Mouse (Mus musculus) limb, embryonic 11.5 days (tissue): ENCODE results near the gene Erg. TPM values are rescaled to one million over a fixed set of nuclear protein-coding genes. Genes with fewer than 3 reads are reported as not detected.

Source experiments
- ATAC-seq: fragments of 200-750 bp; cut with Nextera tagmentation; 2 replicates; pipeline ENCODE4 v1.8.0; 2017; ENCODE audit warnings: low read depth; ENCODE audit not compliant: insufficient number of reproducible peaks, low FRiP score, low TSS enrichment
- DNase-seq: peaks from one replicate; pipeline ENCODE4 v3.0.0-alpha.2; 2015; ENCODE audit warnings: low spot score
- H3K27ac ChIP-seq: fragments of 300-500 bp; sonication (generic); replicated peaks from 2 replicates; pipeline ENCODE4 v1.5.1; 2014; ENCODE audit warnings: low read depth, mild to moderate bottlenecking, low read length
- H3K27me3 ChIP-seq: fragments of 300-500 bp; sonication (generic); 2 replicates; pipeline ENCODE4 v1.6.1; 2014; ENCODE audit warnings: mild to moderate bottlenecking, low read length, mixed read lengths; ENCODE audit not compliant: control insufficient read depth, insufficient read depth
- H3K36me3 ChIP-seq: fragments of 300-500 bp; sonication (generic); 2 replicates; pipeline ENCODE4 v1.6.1; 2014; ENCODE audit warnings: mild to moderate bottlenecking, low read length, moderate library complexity, mixed read lengths; ENCODE audit not compliant: control insufficient read depth, insufficient read depth
- H3K4me1 ChIP-seq: fragments of 300-500 bp; sonication (generic); 2 replicates; pipeline ENCODE4 v1.6.1; 2014; ENCODE audit warnings: low read length, mixed read lengths; ENCODE audit not compliant: control insufficient read depth, insufficient read depth
- H3K4me2 ChIP-seq: fragments of 300-500 bp; sonication (generic); 2 replicates; pipeline ENCODE4 v1.6.1; 2014; ENCODE audit warnings: low read depth, mild to moderate bottlenecking, moderate library complexity; ENCODE audit not compliant: severe bottlenecking
- H3K4me3 ChIP-seq: fragments of 300-500 bp; sonication (generic); 2 replicates; pipeline ENCODE4 v1.5.1; 2014; ENCODE audit warnings: low read depth, low read length
- H3K9ac ChIP-seq: fragments of 300-500 bp; sonication (generic); 2 replicates; pipeline ENCODE4 v1.6.1; 2014; ENCODE audit warnings: mild to moderate bottlenecking, low read length
- H3K9me3 ChIP-seq: fragments of 300-500 bp; sonication (generic); 2 replicates; pipeline ENCODE4 v1.6.1; 2016; ENCODE audit warnings: low read length; ENCODE audit not compliant: control insufficient read depth
- WGBS: fragments of 180-500 bp; shearing (Covaris S2); extraction: QIAGEN DNeasy Blood & Tissue Kit; methylation state at CpG from one replicate; pipeline ENCODE4 v1.1.7; 2014; 5-methylcytosine and 5-hydroxymethylcytosine counted together
- polyA plus RNA-seq: library from polyadenylated mRNA; unstranded; fragments of >200 nt; fragmentation: Nextera tagmentation; extraction: Ambion mirVana; gene quantifications from 2 replicates; pipeline ENCODE4 v1.2.1, GENCODE M21; 2014

Gene Erg
- polyA plus RNA-seq, 1 experiment from 2014 or later: 5.1 TPM

DNA sequence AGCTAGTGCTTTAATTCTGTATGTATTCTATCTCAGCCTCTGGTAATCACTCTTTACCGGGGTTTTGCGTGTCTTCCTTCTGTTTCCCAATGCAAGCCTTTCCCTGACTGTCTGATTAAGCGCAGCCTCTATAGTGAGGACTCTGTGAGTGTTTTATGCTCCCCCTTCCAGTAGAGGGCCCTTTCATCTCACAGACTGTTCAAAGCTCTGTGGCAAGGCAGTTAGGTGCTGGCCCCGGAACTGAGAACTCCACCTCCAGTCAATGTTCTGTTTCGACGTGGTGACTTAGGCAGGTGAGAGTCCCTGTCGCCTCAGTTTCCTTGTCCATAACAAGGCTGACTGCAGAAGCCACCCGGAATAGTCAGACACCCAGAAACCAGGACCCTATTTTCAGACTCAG lies 244.4 kb downstream of the Erg start:
- H3K36me3 ChIP-seq: no peaks in the 10 kb centered on the region
- no peaks in the 10 kb centered on the region for H3K27me3 ChIP-seq
- no peaks in the 10 kb centered on the region for H3K9me3 ChIP-seq
- ATAC-seq: no peak
- DNase-seq: no peak
- H3K4me2 ChIP-seq: no peak overlapping the region
- H3K27ac ChIP-seq: no peak overlapping the region
- H3K4me3 ChIP-seq: no peak overlapping the region
- 69% methylated on average over 8 of the region's 8 CpGs for WGBS
- H3K4me1 ChIP-seq: no peaks in the 10 kb centered on the region
- no peak overlapping the region for H3K9ac ChIP-seq

GRCm38 (mm10) chr16:95340885-95341791 lies 245.3 kb downstream of the Erg start:
- Histone ChIP-seq H3K9me3 (no peaks in the 10 kb centered on the region), H3K27me3 (no peaks in the 10 kb centered on the region), H3K27ac (no peak overlapping the region), H3K4me2 (no peak overlapping the region), H3K36me3 (no peaks in the 10 kb centered on the region), H3K9ac (no peak overlapping the region), H3K4me3 (no peak overlapping the region), H3K4me1 (no peaks in the 10 kb centered on the region)
- DNase-seq: peak; percentile 89
- WGBS: 33% methylated on average over 28 of the region's 28 CpGs
- peak; percentile 41; the same call in 1 of the 2 replicates for ATAC-seq

DNA sequence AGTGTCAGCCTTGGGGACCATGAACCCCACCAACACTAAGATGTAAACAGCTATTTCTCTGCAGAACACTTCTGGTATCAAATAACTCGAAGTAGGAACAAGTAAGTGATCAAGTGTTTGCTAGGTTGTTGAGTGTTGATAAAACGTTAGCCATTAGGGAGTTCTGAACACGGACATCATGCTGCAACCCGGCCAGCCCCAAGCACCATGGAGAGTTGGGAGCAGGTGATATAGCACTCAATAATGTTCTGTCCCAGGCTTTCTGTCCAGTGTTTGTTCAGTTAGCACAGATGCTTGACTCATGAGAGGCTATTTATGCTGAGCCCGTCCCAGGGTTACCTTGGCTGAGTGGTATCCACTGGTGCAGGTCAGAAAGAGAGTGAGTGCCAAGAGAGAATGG lies 254.2 kb downstream of the Erg start:
- Histone ChIP-seq H3K4me2 (no peak overlapping the region), H3K27ac (no peak overlapping the region), H3K4me3 (no peak overlapping the region), H3K9me3 (no peaks in the 10 kb centered on the region), H3K9ac (no peak overlapping the region), H3K4me1 (no peaks in the 10 kb centered on the region), H3K36me3 (no peaks in the 10 kb centered on the region), H3K27me3 (no peaks in the 10 kb centered on the region)
- 87% methylated on average over 5 of the region's 5 CpGs for WGBS
- ATAC-seq: no peak
- DNase-seq: no peak

GRCm38 (mm10) chr16:95321945-95322625 lies 264.3 kb downstream of the Erg start:
- Histone ChIP-seq H3K9ac (no peak overlapping the region), H3K36me3 (no peaks in the 10 kb centered on the region), H3K27ac (no peak overlapping the region), H3K9me3 (no peaks in the 10 kb centered on the region), H3K4me1 (peaks cover 5% of the 10 kb centered on the region; the same call in 1 of the 2 replicates), H3K4me3 (no peak overlapping the region), H3K27me3 (no peaks in the 10 kb centered on the region), H3K4me2 (peak overlapping the region; percentile 8; the same call in 1 of the 2 replicates)
- ATAC-seq: no peak
- peak; percentile 58 for DNase-seq
- 44% methylated on average over 9 of the region's 9 CpGs for whole genome bisulfite sequencing

Other genes starting within 250 kb of the Erg start
- gene Ets2, start 115.5 kb upstream of the Erg start, polyA plus RNA-seq: 98.2 and 112 TPM in 2 replicates